Mouse (Mus musculus): ENCODE results near the gene Trim25. TPM values are rescaled to one million over a fixed set of nuclear protein-coding genes. Genes with fewer than 3 reads are reported as not detected.
A peak's percentile ranks its signal among the peaks of the same experiment; 100 is the strongest.
"Not testable (repeated sequence)": the region's sequence is repeated elsewhere in the genome, so short reads cannot be mapped to it uniquely, and the experiment has no call there.

Trim25 gene
- polyA plus RNA-seq, 1 experiment from 2014 or later, result 17.8 TPM

DNA sequence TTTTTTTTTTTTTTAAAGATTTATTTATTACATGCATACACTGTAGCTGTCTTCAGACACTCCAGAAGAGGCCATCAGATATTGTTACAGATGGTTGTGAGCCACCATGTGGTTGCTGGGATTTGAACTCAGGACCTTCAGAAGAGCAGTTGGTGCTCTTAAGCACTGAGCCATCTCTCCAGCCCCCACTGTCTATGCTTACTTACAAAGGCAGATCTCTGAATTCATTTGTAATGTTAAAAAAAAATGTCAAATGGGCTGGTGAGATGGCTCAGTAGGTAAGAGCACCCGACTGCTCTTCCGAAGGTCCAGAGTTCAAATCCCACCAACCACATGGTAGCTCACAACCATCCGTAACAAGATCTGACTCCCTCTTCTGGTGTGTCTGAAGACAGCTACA is 46.3 kb downstream of the Trim25 start:
- H3K9ac ChIP-seq (replicated peaks; ENCODE audit: low read length); H3K4me3 ChIP-seq (ENCODE audit: low read length); H3K4me1 ChIP-seq (ENCODE audit: insufficient read depth, low read length); ATAC-seq (ENCODE audit: low FRiP score, low TSS enrichment); H3K27me3 ChIP-seq (ENCODE audit: insufficient read depth, low read length); H3K4me2 ChIP-seq (replicated peaks; ENCODE audit: low read depth, low read length); H3K27ac ChIP-seq (ENCODE audit: low read length): not testable (repeated sequence)
- Histone ChIP-seq H3K9me3 (ENCODE audit: low read length) (peaks cover 11% of the 10 kb centered on the region), H3K36me3 (ENCODE audit: insufficient read depth, low read length) (peaks cover 64% of the 10 kb centered on the region)
- WGBS, result 96% methylated on average over 3 of the region's 3 CpGs

DNA sequence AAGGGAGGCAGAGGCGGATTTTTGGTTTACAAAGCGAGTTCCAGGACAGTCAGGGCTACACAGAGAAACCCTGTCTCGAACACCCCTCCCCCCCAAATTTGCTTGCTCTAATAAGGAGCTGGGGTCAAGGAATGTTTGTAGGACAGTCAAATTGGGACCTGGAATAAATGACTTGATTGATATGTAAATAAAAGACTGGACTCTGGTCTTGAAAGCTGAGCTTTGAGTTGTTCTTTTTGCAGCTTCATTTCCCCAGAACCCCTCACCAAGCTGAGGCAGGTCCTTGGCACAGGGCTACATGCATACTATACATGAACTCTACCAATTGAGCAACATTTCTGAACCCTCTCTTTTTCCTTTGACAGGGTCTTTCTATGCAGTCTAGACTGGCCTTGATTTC is 46.8 kb downstream of the Trim25 start:
- no peaks in the 10 kb centered on the region for H3K27me3 ChIP-seq (ENCODE audit: insufficient read depth, low read length)
- WGBS, result 94% methylated on average over 3 of the region's 3 CpGs
- ATAC-seq (ENCODE audit: low FRiP score, low TSS enrichment), result no peak
- H3K27ac ChIP-seq (ENCODE audit: low read length), result no peak overlapping the region
- peaks cover 11% of the 10 kb centered on the region for H3K9me3 ChIP-seq (ENCODE audit: low read length)
- no peak overlapping the region for H3K4me2 ChIP-seq (replicated peaks; ENCODE audit: low read depth, low read length)
- peaks cover 65% of the 10 kb centered on the region for H3K36me3 ChIP-seq (ENCODE audit: insufficient read depth, low read length)
- H3K4me3 ChIP-seq (ENCODE audit: low read length), result no peak overlapping the region
- no peak overlapping the region for H3K9ac ChIP-seq (replicated peaks; ENCODE audit: low read length)
- H3K4me1 ChIP-seq (ENCODE audit: insufficient read depth, low read length), result no peaks in the 10 kb centered on the region

- WGBS, result 83% methylated on average over 6 of the region's 6 CpGs
- no peaks in the 10 kb centered on the region for H3K27me3 ChIP-seq (ENCODE audit: insufficient read depth, low read length)
- no peaks in the 10 kb centered on the region for H3K9me3 ChIP-seq (ENCODE audit: low read length)
- no peak overlapping the region for H3K27ac ChIP-seq (ENCODE audit: low read length)
- peaks cover 33% of the 10 kb centered on the region for H3K36me3 ChIP-seq (ENCODE audit: insufficient read depth, low read length)
- no peak overlapping the region for H3K4me2 ChIP-seq (replicated peaks; ENCODE audit: low read depth, low read length)
- H3K4me3 ChIP-seq (ENCODE audit: low read length), result no peak overlapping the region
- no peaks in the 10 kb centered on the region for H3K4me1 ChIP-seq (ENCODE audit: insufficient read depth, low read length)
- H3K9ac ChIP-seq (replicated peaks; ENCODE audit: low read length), result no peak overlapping the region
- ATAC-seq (ENCODE audit: low FRiP score, low TSS enrichment), result no peak
Observed at GRCm38 (mm10) chr11:89051767-89052166, 52.6 kb downstream of the Trim25 start.

DNA sequence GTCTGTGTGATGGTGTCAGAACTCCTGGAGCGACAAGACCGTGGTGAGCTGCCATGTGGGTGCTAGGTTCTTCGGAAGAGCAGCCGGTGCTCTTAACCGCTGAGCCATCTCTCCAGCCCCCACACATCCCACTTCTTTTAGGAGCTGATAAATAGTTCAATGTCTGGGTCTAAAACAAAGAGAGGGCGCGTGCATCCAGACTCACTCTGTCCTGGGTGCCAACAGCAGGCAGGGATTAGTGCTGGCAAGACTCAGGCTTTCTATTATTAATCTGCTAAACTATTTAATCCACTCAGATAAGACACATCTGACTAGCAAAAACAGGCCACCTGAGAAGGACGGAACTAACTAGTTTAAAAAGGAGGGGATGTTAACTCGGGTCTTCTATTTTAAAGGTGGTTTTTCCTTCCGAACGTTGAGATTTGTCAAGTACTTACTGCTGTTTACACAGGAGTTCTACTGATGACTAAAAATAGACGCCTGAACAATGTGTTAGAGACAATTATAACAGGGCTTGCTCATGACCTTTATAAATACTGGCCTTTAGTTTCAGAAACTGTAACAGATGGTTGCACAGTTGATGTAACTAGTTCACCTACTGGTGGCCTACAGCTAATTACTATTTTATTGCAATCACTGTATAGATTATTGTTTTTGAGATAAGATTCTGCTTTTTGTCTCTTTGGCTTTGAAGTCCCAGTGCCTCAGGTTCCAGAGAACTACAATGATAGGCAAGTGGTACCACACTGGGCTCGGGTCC is 56.9 kb downstream of the Trim25 start:
- Histone ChIP-seq H3K4me2 (replicated peaks; ENCODE audit: low read depth, low read length) (no peak overlapping the region), H3K36me3 (ENCODE audit: insufficient read depth, low read length) (peaks cover 6% of the 10 kb centered on the region; the same call in 1 of the 2 replicates), H3K4me3 (ENCODE audit: low read length) (no peak overlapping the region), H3K27me3 (ENCODE audit: insufficient read depth, low read length) (no peaks in the 10 kb centered on the region), H3K4me1 (ENCODE audit: insufficient read depth, low read length) (peaks cover 15% of the 10 kb centered on the region), H3K9me3 (ENCODE audit: low read length) (no peaks in the 10 kb centered on the region), H3K27ac (ENCODE audit: low read length) (no peak overlapping the region), H3K9ac (replicated peaks; ENCODE audit: low read length) (no peak overlapping the region)
- no peak for ATAC-seq (ENCODE audit: low FRiP score, low TSS enrichment)
- WGBS, result 84% methylated on average over 13 of the region's 13 CpGs

DNA sequence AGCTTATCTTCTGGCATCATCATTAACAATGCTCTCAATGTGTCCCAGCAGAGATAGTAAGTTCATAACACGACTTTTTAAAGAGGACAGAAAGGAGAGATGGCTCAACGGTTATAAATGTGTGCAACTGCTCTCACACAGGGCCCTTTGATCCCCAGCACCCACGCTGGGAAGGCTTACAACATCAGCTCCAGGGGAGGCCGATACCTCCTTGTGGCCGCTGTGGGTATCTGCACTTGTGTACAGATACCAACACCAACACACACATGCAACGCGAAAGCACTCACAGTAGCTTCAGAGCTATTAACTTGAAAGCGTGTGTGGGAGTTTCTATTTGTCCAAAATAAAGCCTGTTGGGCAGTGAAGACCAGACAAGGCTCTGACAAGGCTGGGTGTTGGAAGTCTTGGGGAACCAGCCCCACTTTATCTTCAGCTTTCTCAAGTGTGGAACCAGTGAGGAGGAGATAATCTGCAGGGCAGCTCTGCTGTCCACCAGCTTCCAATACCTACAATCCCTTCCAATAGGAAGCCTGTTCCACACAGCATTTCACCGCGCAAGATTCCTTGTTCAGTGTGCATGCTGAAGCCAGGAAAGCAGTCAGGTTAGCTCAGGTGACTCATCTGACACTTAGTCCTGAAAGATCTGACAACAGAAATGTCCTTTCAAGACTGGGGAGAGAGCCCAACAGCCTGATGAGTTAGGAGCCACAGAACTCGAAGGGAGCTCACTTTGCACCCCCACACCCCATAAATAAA is 59.5 kb downstream of the Trim25 start:
- no peaks in the 10 kb centered on the region for H3K9me3 ChIP-seq (ENCODE audit: low read length)
- H3K4me3 ChIP-seq (ENCODE audit: low read length), result peak overlapping the region; percentile 90
- H3K4me2 ChIP-seq (replicated peaks; ENCODE audit: low read depth, low read length), result peak overlapping the region; percentile 76
- H3K27ac ChIP-seq (ENCODE audit: low read length), result no peak overlapping the region
- H3K9ac ChIP-seq (replicated peaks; ENCODE audit: low read length), result no peak overlapping the region; the same call in 1 of the 2 replicates
- peaks cover 5% of the 10 kb centered on the region; the same call in 1 of the 2 replicates for H3K36me3 ChIP-seq (ENCODE audit: insufficient read depth, low read length)
- peaks cover 15% of the 10 kb centered on the region for H3K4me1 ChIP-seq (ENCODE audit: insufficient read depth, low read length)
- WGBS, result 64% methylated on average over 11 of the region's 11 CpGs
- ATAC-seq (ENCODE audit: low FRiP score, low TSS enrichment), result no peak
- H3K27me3 ChIP-seq (ENCODE audit: insufficient read depth, low read length), result no peaks in the 10 kb centered on the region

- ATAC-seq (ENCODE audit: low FRiP score, low TSS enrichment), result 0 out of 2 replicates have a peak, but pooled peaks have one; percentile 33
- Histone ChIP-seq H3K36me3 (ENCODE audit: insufficient read depth, low read length) (no peaks in the 10 kb centered on the region), H3K4me1 (ENCODE audit: insufficient read depth, low read length) (peaks cover 15% of the 10 kb centered on the region), H3K9ac (replicated peaks; ENCODE audit: low read length) (peak overlapping the region; percentile 86), H3K27me3 (ENCODE audit: insufficient read depth, low read length) (no peaks in the 10 kb centered on the region), H3K4me2 (replicated peaks; ENCODE audit: low read depth, low read length) (peak overlapping the region; percentile 76), H3K9me3 (ENCODE audit: low read length) (no peaks in the 10 kb centered on the region), H3K4me3 (ENCODE audit: low read length) (peak overlapping the region; percentile 90), H3K27ac (ENCODE audit: low read length) (peak overlapping the region; percentile 62)
- whole genome bisulfite sequencing, result under 1% methylated on average over 32 of the region's 33 CpGs
Observed at GRCm38 (mm10) chr11:89059919-89060422, 60.8 kb downstream of the Trim25 start.

- ATAC-seq (ENCODE audit: low FRiP score, low TSS enrichment), result peak; percentile 95
Observed at GRCm38 (mm10) chr11:89060423-89061089, 61.4 kb downstream of the Trim25 start.

DNA sequence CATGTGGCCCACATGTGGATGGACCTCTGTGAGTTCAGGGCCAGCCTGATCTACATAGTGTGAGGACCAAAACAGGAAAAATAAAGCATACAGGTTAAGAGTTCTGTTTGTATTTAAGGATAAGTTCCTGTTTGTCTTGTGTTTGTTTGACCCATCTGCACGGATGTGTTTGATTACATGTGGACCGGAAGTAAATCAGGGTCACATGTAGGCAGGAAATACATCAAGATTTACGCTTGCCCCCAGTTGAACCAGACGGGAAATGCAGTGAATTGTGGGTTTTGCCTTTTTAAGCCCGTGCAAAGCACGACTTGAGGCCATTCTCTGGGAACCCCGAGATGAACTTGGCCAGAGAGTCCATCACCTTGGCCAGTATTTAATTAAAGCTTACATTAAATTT is 62.2 kb downstream of the Trim25 start:
- H3K4me1 ChIP-seq (ENCODE audit: insufficient read depth, low read length), result peaks cover 15% of the 10 kb centered on the region
- H3K9me3 ChIP-seq (ENCODE audit: low read length), result 0 out of 2 replicates have a peak, but pooled peaks cover 4% of the 10 kb centered on the region
- 53% methylated on average over 7 of the region's 7 CpGs for WGBS
- no peaks in the 10 kb centered on the region for H3K36me3 ChIP-seq (ENCODE audit: insufficient read depth, low read length)
- H3K4me2 ChIP-seq (replicated peaks; ENCODE audit: low read depth, low read length), result no peak overlapping the region
- no peak for ATAC-seq (ENCODE audit: low FRiP score, low TSS enrichment)
- no peak overlapping the region for H3K27ac ChIP-seq (ENCODE audit: low read length)
- no peak overlapping the region for H3K9ac ChIP-seq (replicated peaks; ENCODE audit: low read length)
- no peaks in the 10 kb centered on the region for H3K27me3 ChIP-seq (ENCODE audit: insufficient read depth, low read length)
- H3K4me3 ChIP-seq (ENCODE audit: low read length), result no peak overlapping the region

More at GRCm38 (mm10) chr11:89060423-89061089, 61.4 kb downstream of the Trim25 start:
- Histone ChIP-seq H3K27me3 (ENCODE audit: insufficient read depth, low read length) (no peaks in the 10 kb centered on the region), H3K4me2 (replicated peaks; ENCODE audit: low read depth, low read length) (peak overlapping the region; percentile 76), H3K9me3 (ENCODE audit: low read length) (0 out of 2 replicates have a peak, but pooled peaks cover 4% of the 10 kb centered on the region), H3K4me3 (ENCODE audit: low read length) (peak overlapping the region; percentile 90), H3K36me3 (ENCODE audit: insufficient read depth, low read length) (no peaks in the 10 kb centered on the region), H3K9ac (replicated peaks; ENCODE audit: low read length) (peak overlapping the region; percentile 86), H3K4me1 (ENCODE audit: insufficient read depth, low read length) (peaks cover 15% of the 10 kb centered on the region), H3K27ac (ENCODE audit: low read length) (peak overlapping the region; percentile 62)
- under 1% methylated on average over 63 of the region's 63 CpGs for WGBS

GRCm38 (mm10) chr11:89064312-89064711 is 65.1 kb downstream of the Trim25 start:
- Histone ChIP-seq H3K4me3 (ENCODE audit: low read length) (no peak overlapping the region), H3K4me2 (replicated peaks; ENCODE audit: low read depth, low read length) (no peak overlapping the region), H3K4me1 (ENCODE audit: insufficient read depth, low read length) (peaks cover 6% of the 10 kb centered on the region), H3K27ac (ENCODE audit: low read length) (no peak overlapping the region), H3K36me3 (ENCODE audit: insufficient read depth, low read length) (no peaks in the 10 kb centered on the region), H3K27me3 (ENCODE audit: insufficient read depth, low read length) (no peaks in the 10 kb centered on the region), H3K9ac (replicated peaks; ENCODE audit: low read length) (no peak overlapping the region), H3K9me3 (ENCODE audit: low read length) (0 out of 2 replicates have a peak, but pooled peaks cover 4% of the 10 kb centered on the region)
- no peak for ATAC-seq (ENCODE audit: low FRiP score, low TSS enrichment)
- WGBS, result 81% methylated on average over 6 of the region's 6 CpGs

Data from kidney, embryonic 16.5 days (tissue).